Mouse (Mus musculus): ENCODE measurements around the gene D630003M21Rik. TPM values are rescaled to one million over a fixed set of nuclear protein-coding genes. Genes with fewer than 3 reads are reported as not detected.

Gene D630003M21Rik
- polyA plus RNA-seq, 2 experiments = 12.7 to 19.2 TPM

- DNase-seq (ENCODE audit: low spot score) = no peak
- H3K9ac ChIP-seq (ENCODE audit: low read depth, low read length, severe bottlenecking) = no peak overlapping the region
- ATAC-seq (ENCODE audit: low FRiP score, low read depth) = no peak
- no peak for TF ChIP-seq POLR2A (IDR thresholded peaks at IDR 0.05; ENCODE audit: borderline replicate concordance, extremely low read depth, insufficient read depth, insufficient read length)
- 83% methylated on average over 3 of the region's 3 CpGs for WGBS
- H3K9me3 ChIP-seq (ENCODE audit: control insufficient read depth, low read length) = no peaks in the 10 kb centered on the region
- peaks cover 11% of the 10 kb centered on the region for H3K4me1 ChIP-seq (ENCODE audit: control insufficient read depth, insufficient read depth, low read length)
- no peak overlapping the region for H3K4me3 ChIP-seq (replicated peaks; ENCODE audit: low read length)
- H3K4me2 ChIP-seq (replicated peaks; ENCODE audit: low read depth, low read length, severe bottlenecking) = no peak overlapping the region
- no peak overlapping the region for H3K27ac ChIP-seq (replicated peaks; ENCODE audit: low read depth, low read length)
- H3K36me3 ChIP-seq (ENCODE audit: control insufficient read depth, insufficient read depth, low read length) = no peaks in the 10 kb centered on the region
- H3K27me3 ChIP-seq (ENCODE audit: control insufficient read depth, insufficient read depth, low read length) = no peaks in the 10 kb centered on the region
Observed at GRCm38 (mm10) chr2:158175433-158175832, 53.6 kb downstream of the D630003M21Rik start.

DNA sequence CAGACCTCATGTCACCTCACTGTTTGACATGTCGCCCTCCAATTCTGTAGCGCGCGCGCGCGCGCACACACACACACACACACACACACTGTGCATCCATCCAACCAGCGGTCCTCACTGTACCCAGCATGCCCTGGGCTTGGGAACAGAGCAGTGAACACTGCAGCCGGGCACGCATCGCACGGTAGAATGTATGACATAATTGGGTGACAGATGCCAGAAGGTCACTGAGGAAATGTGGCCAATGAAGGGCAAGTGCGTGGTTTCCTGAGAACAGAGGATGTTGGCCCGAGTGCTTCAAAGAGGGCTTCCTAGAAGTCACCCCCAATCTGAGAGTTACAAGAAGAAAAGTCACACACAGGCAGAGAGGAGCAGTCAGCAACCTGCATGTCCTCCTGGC, 54.1 kb downstream of the D630003M21Rik start:
- no peak for DNase-seq (ENCODE audit: low spot score)

GRCm38 (mm10) chr2:158174438-158174837, 54.6 kb downstream of the D630003M21Rik start:
- H3K4me2 ChIP-seq (replicated peaks; ENCODE audit: low read depth, low read length, severe bottlenecking) = no peak overlapping the region
- no peaks in the 10 kb centered on the region for H3K27me3 ChIP-seq (ENCODE audit: control insufficient read depth, insufficient read depth, low read length)
- ATAC-seq (ENCODE audit: low FRiP score, low read depth) (no peak), DNase-seq (ENCODE audit: low spot score) (no peak)
- no peak overlapping the region for H3K4me3 ChIP-seq (replicated peaks; ENCODE audit: low read length)
- H3K9me3 ChIP-seq (ENCODE audit: control insufficient read depth, low read length) = no peaks in the 10 kb centered on the region
- WGBS = 77% methylated on average over 5 of the region's 5 CpGs
- no peaks in the 10 kb centered on the region for H3K36me3 ChIP-seq (ENCODE audit: control insufficient read depth, insufficient read depth, low read length)
- H3K27ac ChIP-seq (replicated peaks; ENCODE audit: low read depth, low read length) = no peak overlapping the region
- no peak for TF ChIP-seq POLR2A (IDR thresholded peaks at IDR 0.05; ENCODE audit: borderline replicate concordance, extremely low read depth, insufficient read depth, insufficient read length)
- peaks cover 7% of the 10 kb centered on the region for H3K4me1 ChIP-seq (ENCODE audit: control insufficient read depth, insufficient read depth, low read length)
- no peak overlapping the region for H3K9ac ChIP-seq (ENCODE audit: low read depth, low read length, severe bottlenecking)

More for the DNA sequence above, 54.1 kb downstream of the D630003M21Rik start:
- no peak for ATAC-seq (ENCODE audit: low FRiP score, low read depth)
- Histone ChIP-seq H3K9me3 (ENCODE audit: control insufficient read depth, low read length) (no peaks in the 10 kb centered on the region), H3K27me3 (ENCODE audit: control insufficient read depth, insufficient read depth, low read length) (no peaks in the 10 kb centered on the region), H3K36me3 (ENCODE audit: control insufficient read depth, insufficient read depth, low read length) (no peaks in the 10 kb centered on the region), H3K4me1 (ENCODE audit: control insufficient read depth, insufficient read depth, low read length) (peaks cover 11% of the 10 kb centered on the region), H3K27ac (replicated peaks; ENCODE audit: low read depth, low read length) (no peak overlapping the region), H3K9ac (ENCODE audit: low read depth, low read length, severe bottlenecking) (no peak overlapping the region), H3K4me2 (replicated peaks; ENCODE audit: low read depth, low read length, severe bottlenecking) (no peak overlapping the region), H3K4me3 (replicated peaks; ENCODE audit: low read length) (no peak overlapping the region)
- TF ChIP-seq POLR2A (IDR thresholded peaks at IDR 0.05; ENCODE audit: borderline replicate concordance, extremely low read depth, insufficient read depth, insufficient read length) = no peak
- WGBS = 90% methylated on average over 15 of the region's 15 CpGs

- Histone ChIP-seq H3K36me3 (ENCODE audit: control insufficient read depth, insufficient read depth, low read length) (no peaks in the 10 kb centered on the region), H3K4me1 (ENCODE audit: control insufficient read depth, insufficient read depth, low read length) (0 out of 2 replicates have a peak, but pooled peaks cover 2% of the 10 kb centered on the region), H3K9ac (ENCODE audit: low read depth, low read length, severe bottlenecking) (no peak overlapping the region), H3K27ac (replicated peaks; ENCODE audit: low read depth, low read length) (no peak overlapping the region), H3K9me3 (ENCODE audit: control insufficient read depth, low read length) (no peaks in the 10 kb centered on the region), H3K4me2 (replicated peaks; ENCODE audit: low read depth, low read length, severe bottlenecking) (no peak overlapping the region), H3K4me3 (replicated peaks; ENCODE audit: low read length) (no peak overlapping the region), H3K27me3 (ENCODE audit: control insufficient read depth, insufficient read depth, low read length) (no peaks in the 10 kb centered on the region)
- no peak for TF ChIP-seq POLR2A (IDR thresholded peaks at IDR 0.05; ENCODE audit: borderline replicate concordance, extremely low read depth, insufficient read depth, insufficient read length)
- DNase-seq (ENCODE audit: low spot score) (no peak), ATAC-seq (ENCODE audit: low FRiP score, low read depth) (no peak)
- 76% methylated on average over 2 of the region's 2 CpGs for WGBS
Observed at GRCm38 (mm10) chr2:158170394-158170793, 58.6 kb downstream of the D630003M21Rik start.

DNA sequence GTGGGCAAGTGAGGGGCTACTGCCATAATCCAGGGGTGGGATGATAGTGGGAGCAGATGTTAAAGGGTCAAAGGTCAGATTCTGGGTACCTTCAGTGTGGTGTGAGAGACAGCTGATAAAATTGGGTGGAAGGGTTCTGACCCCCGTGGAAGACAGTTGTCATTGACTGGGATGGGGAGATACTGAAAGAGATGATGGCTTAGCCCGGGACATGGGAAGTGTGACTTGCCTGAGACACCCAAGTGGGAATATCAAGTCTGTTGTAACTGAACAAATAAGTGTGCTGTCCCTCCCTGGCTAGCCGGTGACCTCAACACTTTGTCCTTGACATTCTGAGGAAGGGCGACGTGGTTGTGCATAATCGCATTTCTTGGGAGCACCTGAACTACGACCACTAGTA, 59.3 kb downstream of the D630003M21Rik start:
- TF ChIP-seq POLR2A (IDR thresholded peaks at IDR 0.05; ENCODE audit: borderline replicate concordance, extremely low read depth, insufficient read depth, insufficient read length) = no peak
- no peaks in the 10 kb centered on the region for H3K9me3 ChIP-seq (ENCODE audit: control insufficient read depth, low read length)
- no peak for ATAC-seq (ENCODE audit: low FRiP score, low read depth)
- H3K36me3 ChIP-seq (ENCODE audit: control insufficient read depth, insufficient read depth, low read length) = no peaks in the 10 kb centered on the region
- 93% methylated on average over 7 of the region's 7 CpGs for WGBS
- H3K9ac ChIP-seq (ENCODE audit: low read depth, low read length, severe bottlenecking) = no peak overlapping the region
- DNase-seq (ENCODE audit: low spot score) = no peak
- H3K4me2 ChIP-seq (replicated peaks; ENCODE audit: low read depth, low read length, severe bottlenecking) = no peak overlapping the region
- no peaks in the 10 kb centered on the region for H3K27me3 ChIP-seq (ENCODE audit: control insufficient read depth, insufficient read depth, low read length)
- no peak overlapping the region for H3K4me3 ChIP-seq (replicated peaks; ENCODE audit: low read length)
- no peak overlapping the region for H3K27ac ChIP-seq (replicated peaks; ENCODE audit: low read depth, low read length)
- H3K4me1 ChIP-seq (ENCODE audit: control insufficient read depth, insufficient read depth, low read length) = 0 out of 2 replicates have a peak, but pooled peaks cover 2% of the 10 kb centered on the region

DNA sequence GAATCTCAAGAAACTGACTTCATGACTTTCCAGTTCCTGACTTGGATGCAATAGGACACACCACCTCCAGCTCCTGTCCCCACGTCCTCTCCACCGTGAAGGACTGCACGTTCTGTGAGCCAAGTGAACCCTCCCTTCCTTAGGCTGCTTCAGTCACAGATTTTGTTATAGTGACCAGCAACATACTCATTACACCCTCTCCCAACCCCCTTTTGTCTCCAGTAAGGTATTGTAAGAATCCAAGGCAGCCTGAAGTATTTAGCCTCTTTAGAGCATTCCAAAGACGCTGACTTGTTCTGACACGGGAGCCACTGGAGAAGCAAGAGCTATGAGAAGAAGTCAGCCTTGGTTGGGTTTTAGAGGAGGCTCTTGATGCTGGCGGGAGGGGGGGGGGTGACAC, 59.7 kb downstream of the D630003M21Rik start:
- no peak for DNase-seq (ENCODE audit: low spot score)
- TF ChIP-seq POLR2A (IDR thresholded peaks at IDR 0.05; ENCODE audit: borderline replicate concordance, extremely low read depth, insufficient read depth, insufficient read length) = no peak
- no peak for ATAC-seq (ENCODE audit: low FRiP score, low read depth)
- no peaks in the 10 kb centered on the region for H3K9me3 ChIP-seq (ENCODE audit: control insufficient read depth, low read length)
- no peak overlapping the region for H3K4me2 ChIP-seq (replicated peaks; ENCODE audit: low read depth, low read length, severe bottlenecking)
- WGBS = 70% methylated on average over 6 of the region's 6 CpGs
- 0 out of 2 replicates have a peak, but pooled peaks cover 2% of the 10 kb centered on the region for H3K4me1 ChIP-seq (ENCODE audit: control insufficient read depth, insufficient read depth, low read length)
- no peak overlapping the region for H3K4me3 ChIP-seq (replicated peaks; ENCODE audit: low read length)
- H3K36me3 ChIP-seq (ENCODE audit: control insufficient read depth, insufficient read depth, low read length) = no peaks in the 10 kb centered on the region
- H3K27me3 ChIP-seq (ENCODE audit: control insufficient read depth, insufficient read depth, low read length) = no peaks in the 10 kb centered on the region
- H3K27ac ChIP-seq (replicated peaks; ENCODE audit: low read depth, low read length) = no peak overlapping the region
- no peak overlapping the region for H3K9ac ChIP-seq (ENCODE audit: low read depth, low read length, severe bottlenecking)

Measured in limb, embryonic 14.5 days (tissue).